22 mouse cellular contexts compared by ENCODE assay signal in the genomic region with DNA sequence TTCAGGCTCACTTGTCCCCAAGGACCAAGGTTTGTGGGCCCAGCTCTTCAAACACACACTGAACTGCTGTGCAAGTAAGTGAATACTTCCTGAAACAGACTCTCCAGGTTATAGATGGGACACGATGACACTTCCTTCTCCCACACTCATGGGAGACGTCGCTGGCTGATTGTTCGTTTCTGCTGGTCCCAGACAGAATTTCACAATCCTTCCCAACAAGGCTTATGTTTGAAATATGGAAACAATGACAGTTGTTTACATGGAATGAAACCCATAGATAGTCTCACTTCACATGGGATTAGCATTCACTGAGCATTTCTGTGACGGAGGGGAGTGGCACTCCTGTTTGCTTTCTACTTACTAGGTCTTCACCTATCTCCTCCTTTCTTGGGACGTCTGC. TPM values are rescaled to one million over a fixed set of nuclear protein-coding genes. Genes with fewer than 3 reads are reported as not detected.
A peak's percentile ranks its signal among the peaks of the same experiment; 100 is the strongest.
DNase-seq lines count a peak whose midpoint lies in the region; ATAC-seq and TF ChIP-seq lines count a peak whose summit lies in the region.
"Had no signal": no experiment of that assay in that cellular context is flagged by ENCODE, and none has a peak within 500 bp of the region (broad histone marks: within the 10 kb centered on the region; RNA-seq: fewer than 3 reads in every experiment).

No protein-coding gene starts in this region.

- DNase-seq in lung, embryonic 14.5 days, result peak; percentile 59
- DNase-seq in lung, adult 2 months, result no peak
- no peak for DNase-seq in lung, postnatal 25 days (ENCODE audit: low spot score)
- peak; percentile 63 for DNase-seq in lung, postnatal 0 days (ENCODE audit: low spot score)
- no peak for DNase-seq in lung, postnatal 14 days
- DNase-seq: adrenal gland, adult 2 months; adrenal gland, adult 8-10 months; adrenal gland, postnatal 10 days; adrenal gland, postnatal 14 days; adrenal gland, postnatal 25 days; adrenal gland, postnatal 36 days; B cell, adult 2 months; cerebellum, adult 11 months; cerebellum, adult 11-12 months; cerebellum, adult 18-20 months had no signal

- no peak overlapping the region for H3K4me2 ChIP-seq in lung, embryonic 14.5 days
- no peak overlapping the region for H3K4me2 ChIP-seq in lung, embryonic 16.5 days (ENCODE audit: low read depth, low read length)
- H3K4me2 ChIP-seq in lung, postnatal 0 days (replicated peaks; ENCODE audit: low read depth, low read length), result no peak overlapping the region

- H3K9ac ChIP-seq in lung, embryonic 14.5 days, result no peak overlapping the region
- H3K9ac ChIP-seq in lung, embryonic 16.5 days (ENCODE audit: low read length), result no peak overlapping the region
- no peak overlapping the region for H3K9ac ChIP-seq in lung, postnatal 0 days (replicated peaks; ENCODE audit: low read depth)

- H3K4me1 ChIP-seq in lung, embryonic 14.5 days (ENCODE audit: insufficient read depth), result peaks cover 4% of the 10 kb centered on the region; the same call in 1 of the 2 replicates
- H3K4me1 ChIP-seq in lung, adult 2 months (ENCODE audit: control insufficient read depth, insufficient read depth, low read length), result peaks cover 4% of the 10 kb centered on the region
- H3K4me1 ChIP-seq in lung, embryonic 16.5 days (replicated peaks; ENCODE audit: control insufficient read depth, insufficient read depth, low read length), result 0 out of 2 replicates have a peak, but pooled peaks cover 4% of the 10 kb centered on the region
- H3K4me1 ChIP-seq in lung, postnatal 0 days (ENCODE audit: insufficient read depth, low read depth, low read length), result no peaks in the 10 kb centered on the region; the same call in 1 of the 2 replicates

- TF ChIP-seq POLR2A in lung, adult 2 months (IDR thresholded peaks at IDR 0.05; ENCODE audit: borderline replicate concordance, extremely low read depth, low read depth, low read length), result no peak

- peak; percentile 28; the same call in 1 of the 2 replicates for ATAC-seq in lung, embryonic 14.5 days (ENCODE audit: insufficient read depth)
- ATAC-seq in lung, embryonic 16.5 days (ENCODE audit: low read depth), result peak; percentile 26; the same call in 1 of the 2 replicates
- ATAC-seq in lung, postnatal 0 days, result no peak
- ATAC-seq: activated CD4-positive, CD25-positive, alpha-beta regulatory T cell, adult 4 months; CD4-positive, CD25-positive, alpha-beta regulatory T cell, adult 4 months; Patski had no signal

- H3K4me3 ChIP-seq in lung, embryonic 14.5 days (ENCODE audit: low read depth, low read length), result no peak overlapping the region
- H3K4me3 ChIP-seq in lung, adult 2 months (replicated peaks; ENCODE audit: extremely low read depth, low read depth, low read length), result no peak overlapping the region
- H3K4me3 ChIP-seq in lung, embryonic 16.5 days (ENCODE audit: low read length), result no peak overlapping the region
- no peak overlapping the region for H3K4me3 ChIP-seq in lung, postnatal 0 days (ENCODE audit: low read depth, low read length)

- no peak for TF ChIP-seq CTCF in lung, embryonic 14.5 days (IDR thresholded peaks at IDR 0.05; ENCODE audit: low read depth)
- no peak for TF ChIP-seq CTCF in lung, adult 2 months (IDR thresholded peaks at IDR 0.05; ENCODE audit: insufficient read depth, low read length)
- TF ChIP-seq CTCF in lung, postnatal 0 days (IDR thresholded peaks at IDR 0.05), result no peak

- H3K27ac ChIP-seq in lung, embryonic 14.5 days (ENCODE audit: low read depth), result no peak overlapping the region
- H3K27ac ChIP-seq in lung, embryonic 16.5 days (ENCODE audit: low read length), result no peak overlapping the region
- H3K27ac ChIP-seq in lung, postnatal 0 days (ENCODE audit: low read length), result no peak overlapping the region

- H3K36me3 ChIP-seq in lung, embryonic 14.5 days (ENCODE audit: insufficient read depth), result no peaks in the 10 kb centered on the region
- no peaks in the 10 kb centered on the region for H3K36me3 ChIP-seq in lung, embryonic 16.5 days (ENCODE audit: control insufficient read depth, insufficient read depth, low read length)
- H3K36me3 ChIP-seq in lung, postnatal 0 days (ENCODE audit: insufficient read depth, low read length), result no peaks in the 10 kb centered on the region
- H3K36me3 ChIP-seq: G1E had no signal

- TF ChIP-seq EP300 in lung, postnatal 0 days (IDR thresholded peaks at IDR 0.05), result peak; percentile 52; the same call in 1 of the 2 replicates

- 31% methylated on average over 6 of the region's 6 CpGs for WGBS in lung, embryonic 14.5 days
- 43% methylated on average over 6 of the region's 6 CpGs for WGBS in lung, adult 2 months
- 24% methylated on average over 6 of the region's 6 CpGs for WGBS in lung, embryonic 16.5 days
- WGBS in lung, postnatal 0 days, result 25% methylated on average over 6 of the region's 6 CpGs

- no peaks in the 10 kb centered on the region for H3K27me3 ChIP-seq in lung, embryonic 14.5 days (ENCODE audit: insufficient read depth, low read length)
- H3K27me3 ChIP-seq in lung, embryonic 16.5 days (ENCODE audit: control insufficient read depth, insufficient read depth, low read depth, low read length), result no peaks in the 10 kb centered on the region
- no peaks in the 10 kb centered on the region for H3K27me3 ChIP-seq in lung, postnatal 0 days (replicated peaks; ENCODE audit: insufficient read depth, low read length)
- H3K27me3 ChIP-seq: CH12.LX, Patski had no signal

- H3K9me3 ChIP-seq in lung, embryonic 14.5 days (ENCODE audit: low read depth, low read length), result no peaks in the 10 kb centered on the region
- H3K9me3 ChIP-seq in lung, embryonic 16.5 days (ENCODE audit: control insufficient read depth, low read length), result no peaks in the 10 kb centered on the region
- no peaks in the 10 kb centered on the region for H3K9me3 ChIP-seq in lung, postnatal 0 days (ENCODE audit: low read length)
- H3K9me3 ChIP-seq: G1E had no signal

RNA-seq across cellular contexts. Expression of gene Pxdc1, which starts 39.8 kb away (rescaled TPM):
- polyA plus RNA-seq in lung, embryonic 14.5 days (2014; fragmentation: Nextera tagmentation; extraction: Ambion mirVana), result 4.9 and 7.9 TPM in 2 replicates
- 131 and 170 TPM in 2 replicates for polyA plus RNA-seq in lung, adult 2 months (2012; rRNA removed)
- 6.2 and 9.0 TPM in 2 replicates for polyA plus RNA-seq in lung, embryonic 16.5 days (2015; fragmentation: Nextera tagmentation; extraction: Ambion mirVana)
- polyA plus RNA-seq in lung, postnatal 0 days (2015; fragmentation: Nextera tagmentation; extraction: Ambion mirVana), result 30.7 and 44.3 TPM in 2 replicates
- polyA plus RNA-seq: G1E had no signal

RNA-seq across cellular contexts. Expression of gene Fam50b, which starts 41.5 kb away (rescaled TPM):
- polyA plus RNA-seq in lung, embryonic 14.5 days (2014; fragmentation: Nextera tagmentation; extraction: Ambion mirVana), result 0.15 TPM in 1 of 2 replicates, not detected in the other
- polyA plus RNA-seq in lung, adult 2 months (2012; rRNA removed), result 0.27 TPM in 1 of 2 replicates, not detected in the other
- not detected in 2 replicates for polyA plus RNA-seq in lung, embryonic 16.5 days (2015; fragmentation: Nextera tagmentation; extraction: Ambion mirVana)
- 0.10 and 0.11 TPM in 2 replicates for polyA plus RNA-seq in lung, postnatal 0 days (2015; fragmentation: Nextera tagmentation; extraction: Ambion mirVana)
- polyA plus RNA-seq: activated CD4-positive, CD25-positive, alpha-beta regulatory T cell, adult 4 months; adrenal gland, adult 2 months; C2C12; CD4-positive, CD25-positive, alpha-beta regulatory T cell, adult 4 months; G1E; Patski had no signal

Comparison
In these comparisons a context has a peak if more than half of its experiments do, and no peak if none do; other contexts are left out.
1. DNase-seq: peak in lung, embryonic 14.5 days (single experiment) and lung, postnatal 0 days (single experiment); none in lung, adult 2 months (single experiment), lung, postnatal 25 days (single experiment) and lung, postnatal 14 days (single experiment).